Comparison of ENCODE assay signal across 24 mouse cellular contexts in genomic region chr6:54163702-54164101, GRCm38 (mm10).
DNase-seq lines count a peak whose midpoint lies in the region; ATAC-seq lines count a peak whose summit lies in the region.
"Had no signal": no experiment of that assay in that cellular context is flagged by ENCODE, and none has a peak within 500 bp of the region (broad histone marks: within the 10 kb centered on the region; RNA-seq: fewer than 3 reads in every experiment).

No protein-coding gene starts in this region.

- no peaks in the 10 kb centered on the region for H3K27me3 ChIP-seq in heart, embryonic 10.5 days (ENCODE audit: insufficient read depth, poor library complexity, severe bottlenecking)
- H3K27me3 ChIP-seq in megakaryocyte, embryonic 14.5 days (replicated peaks), result no peaks in the 10 kb centered on the region
- H3K27me3 ChIP-seq in liver, embryonic 13.5 days, result no peaks in the 10 kb centered on the region
- H3K27me3 ChIP-seq: embryonic facial prominence, embryonic 12.5 days; embryonic facial prominence, embryonic 15.5 days; heart, embryonic 12.5 days; heart, embryonic 15.5 days; hindbrain, embryonic 15.5 days had no signal

- ATAC-seq in megakaryocyte, adult 5-6 weeks (ENCODE audit: poor library complexity, severe bottlenecking), result no peak
- peak; percentile 69 for ATAC-seq in liver, embryonic 13.5 days (ENCODE audit: low read depth)
- 0 out of 2 replicates have a peak, but pooled peaks have one; percentile 42 for ATAC-seq in megakaryocyte-erythroid progenitor cell, adult 5-6 weeks (replicated peaks; ENCODE audit: low FRiP score, low TSS enrichment, poor library complexity, severe bottlenecking)
- ATAC-seq: CD4-positive, CD25-positive, alpha-beta regulatory T cell, adult 4 months; forebrain, embryonic 14.5 days; forebrain, postnatal 0 days had no signal

- H3K27ac ChIP-seq in heart, embryonic 10.5 days, result no peak overlapping the region
- H3K27ac ChIP-seq in liver, embryonic 13.5 days, result no peak overlapping the region
- H3K27ac ChIP-seq: embryonic facial prominence, embryonic 12.5 days; embryonic facial prominence, embryonic 15.5 days; heart, adult 2 months; heart, embryonic 15.5 days; hindbrain, embryonic 12.5 days; hindbrain, embryonic 15.5 days had no signal

- H3K4me3 ChIP-seq in heart, embryonic 10.5 days, result no peak overlapping the region
- H3K4me3 ChIP-seq in megakaryocyte, embryonic 14.5 days (replicated peaks), result peak overlapping the region; percentile 64
- no peak overlapping the region for H3K4me3 ChIP-seq in liver, embryonic 13.5 days (replicated peaks)
- H3K4me3 ChIP-seq: embryonic facial prominence, embryonic 12.5 days; embryonic facial prominence, embryonic 15.5 days; heart, adult 2 months; heart, embryonic 12.5 days; heart, embryonic 15.5 days; hindbrain, embryonic 12.5 days; hindbrain, embryonic 15.5 days had no signal

- H3K36me3 ChIP-seq in heart, embryonic 10.5 days, result no peaks in the 10 kb centered on the region
- no peaks in the 10 kb centered on the region for H3K36me3 ChIP-seq in megakaryocyte, embryonic 14.5 days (replicated peaks; ENCODE audit: low read length)
- H3K36me3 ChIP-seq in liver, embryonic 13.5 days, result no peaks in the 10 kb centered on the region
- H3K36me3 ChIP-seq: embryonic facial prominence, embryonic 12.5 days; embryonic facial prominence, embryonic 15.5 days; heart, embryonic 12.5 days; heart, embryonic 15.5 days; hindbrain, embryonic 12.5 days; hindbrain, embryonic 15.5 days had no signal

- H3K9me3 ChIP-seq in heart, embryonic 10.5 days, result no peaks in the 10 kb centered on the region
- no peaks in the 10 kb centered on the region for H3K9me3 ChIP-seq in megakaryocyte, embryonic 14.5 days
- no peaks in the 10 kb centered on the region for H3K9me3 ChIP-seq in liver, embryonic 13.5 days (replicated peaks)
- H3K9me3 ChIP-seq: embryonic facial prominence, embryonic 12.5 days; embryonic facial prominence, embryonic 15.5 days; heart, embryonic 12.5 days; heart, embryonic 15.5 days; hindbrain, embryonic 12.5 days; hindbrain, embryonic 15.5 days had no signal

- no peak overlapping the region for H3K4me2 ChIP-seq in liver, embryonic 13.5 days
- H3K4me2 ChIP-seq: embryonic facial prominence, embryonic 12.5 days; embryonic facial prominence, embryonic 15.5 days; heart, embryonic 12.5 days; heart, embryonic 15.5 days; hindbrain, embryonic 12.5 days; hindbrain, embryonic 15.5 days had no signal

- peak; percentile 39 for DNase-seq in heart, embryonic 10.5 days (ENCODE audit: low spot score)
- no peak for DNase-seq in heart, adult 9 months (ENCODE audit: low spot score in 2 of 2)
- DNase-seq in liver, embryonic 13.5 days, result no peak
- no peak for DNase-seq in neural tube, embryonic 10.5 days (ENCODE audit: extremely low spot score, low spot score)
- DNase-seq: adrenal gland, adult 2 months; adrenal gland, postnatal 14 days; cerebellum, adult 11-12 months; cerebellum, adult 9-10 months; forebrain, postnatal 0 days; gastrocnemius, postnatal 25 days; heart, adult 2 months; heart, postnatal 10 days; heart, postnatal 4 days had no signal

- no peak overlapping the region for H3K9ac ChIP-seq in liver, embryonic 13.5 days
- H3K9ac ChIP-seq: embryonic facial prominence, embryonic 12.5 days; embryonic facial prominence, embryonic 15.5 days; forebrain, postnatal 0 days; heart, embryonic 12.5 days; heart, embryonic 15.5 days; hindbrain, embryonic 12.5 days; hindbrain, embryonic 15.5 days had no signal

- peaks cover 5% of the 10 kb centered on the region for H3K4me1 ChIP-seq in heart, embryonic 10.5 days
- peaks cover 74% of the 10 kb centered on the region for H3K4me1 ChIP-seq in megakaryocyte, embryonic 14.5 days
- H3K4me1 ChIP-seq in liver, embryonic 13.5 days (replicated peaks), result peaks cover 32% of the 10 kb centered on the region
- H3K4me1 ChIP-seq: embryonic facial prominence, embryonic 12.5 days; heart, embryonic 15.5 days; hindbrain, embryonic 12.5 days; hindbrain, embryonic 15.5 days had no signal
